Mouse (Mus musculus): ENCODE data around the gene Cggbp1. TPM values are rescaled to one million over a fixed set of nuclear protein-coding genes. Genes with fewer than 3 reads are reported as not detected.

Cggbp1 gene
- total RNA-seq, 2 experiments from 2014 or later = 55.6 to 60.0 TPM

DNA sequence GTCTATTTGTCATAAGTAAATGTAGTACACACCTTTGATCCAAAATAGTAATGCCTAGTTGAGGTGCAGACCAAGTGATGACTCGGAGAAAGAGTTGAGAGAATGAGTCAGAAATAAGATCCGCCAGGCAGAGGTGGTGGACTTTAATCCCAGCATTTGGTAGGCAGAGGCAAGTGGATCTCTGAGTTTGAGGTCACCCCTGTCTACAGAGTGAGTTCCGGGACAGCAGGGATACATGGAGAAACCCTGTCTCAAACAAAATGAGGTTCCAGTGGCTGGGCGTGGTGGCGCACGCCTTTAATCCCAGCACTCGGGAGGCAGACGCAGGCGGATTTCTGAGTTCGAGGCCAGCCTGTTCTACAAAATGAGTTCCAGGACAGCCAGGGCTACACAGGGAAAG is 23.6 kb downstream of the Cggbp1 start:
- no peak overlapping the region for H3K4me3 ChIP-seq
- no peak overlapping the region for H3K27ac ChIP-seq
- TF ChIP-seq CTCF (IDR thresholded peaks at IDR 0.05) = no peak
- no peak for DNase-seq (ENCODE audit: extremely low spot score in 1 of 2, low spot score in 2 of 2)
- intact Hi-C loops (cut with DNase I) = no loop called here

DNA sequence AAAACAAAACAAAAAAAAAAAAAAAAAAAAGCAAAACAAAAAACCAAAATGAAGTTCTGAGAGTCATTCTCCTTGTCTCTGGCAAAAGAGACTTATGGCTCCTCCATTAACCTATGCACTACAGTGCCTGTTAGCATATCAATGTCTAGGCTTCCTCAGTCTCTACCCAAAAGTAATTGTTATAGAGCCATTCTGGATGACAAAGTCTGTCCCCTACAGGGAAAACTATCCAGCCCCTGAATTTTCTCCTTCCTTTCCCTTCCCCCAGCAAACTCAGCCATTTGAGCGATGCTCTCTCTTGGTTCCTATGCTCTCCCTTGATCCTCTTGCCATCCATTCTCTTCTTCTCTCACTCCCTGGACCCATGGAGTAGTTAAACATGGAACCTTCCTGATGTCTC is 24.0 kb downstream of the Cggbp1 start:
- Histone ChIP-seq H3K27ac (no peak overlapping the region), H3K4me3 (no peak overlapping the region)
- intact Hi-C loops (cut with DNase I) = no loop called here
- TF ChIP-seq CTCF (IDR thresholded peaks at IDR 0.05) = no peak
- no peak for DNase-seq (ENCODE audit: extremely low spot score in 1 of 2, low spot score in 2 of 2)

GRCm38 (mm10) chr16:64876631-64877265 is 25.0 kb downstream of the Cggbp1 start:
- no peak for DNase-seq (ENCODE audit: extremely low spot score in 1 of 2, low spot score in 2 of 2)
- intact Hi-C loops (cut with DNase I) = no loop called here
- no peak for TF ChIP-seq CTCF (IDR thresholded peaks at IDR 0.05)
- H3K27ac ChIP-seq = no peak overlapping the region
- H3K4me3 ChIP-seq = no peak overlapping the region

DNA sequence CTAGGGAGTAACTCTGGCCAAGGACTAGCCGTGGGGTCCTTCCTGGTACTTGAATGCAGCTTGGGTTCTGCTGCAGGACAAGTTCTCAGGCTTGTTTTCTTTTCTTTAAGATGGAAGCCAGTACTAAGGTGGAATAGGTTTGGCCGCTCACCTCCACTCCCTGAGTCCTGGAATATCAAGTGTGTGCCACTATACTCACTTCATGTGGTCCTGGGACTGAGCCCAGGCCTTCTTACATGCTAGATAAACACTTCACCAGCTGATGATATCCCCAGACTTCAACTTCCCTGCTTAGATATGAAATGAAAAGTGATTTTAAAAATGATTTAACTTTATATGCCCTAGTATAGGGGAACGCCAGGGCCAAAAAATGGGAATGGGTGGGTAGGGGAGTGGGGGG is 25.5 kb downstream of the Cggbp1 start:
- DNase-seq (ENCODE audit: extremely low spot score in 1 of 2, low spot score in 2 of 2) = no peak
- intact Hi-C loops (cut with DNase I) = no loop called here
- no peak overlapping the region for H3K4me3 ChIP-seq
- H3K27ac ChIP-seq = no peak overlapping the region
- TF ChIP-seq CTCF (IDR thresholded peaks at IDR 0.05) = no peak

DNA sequence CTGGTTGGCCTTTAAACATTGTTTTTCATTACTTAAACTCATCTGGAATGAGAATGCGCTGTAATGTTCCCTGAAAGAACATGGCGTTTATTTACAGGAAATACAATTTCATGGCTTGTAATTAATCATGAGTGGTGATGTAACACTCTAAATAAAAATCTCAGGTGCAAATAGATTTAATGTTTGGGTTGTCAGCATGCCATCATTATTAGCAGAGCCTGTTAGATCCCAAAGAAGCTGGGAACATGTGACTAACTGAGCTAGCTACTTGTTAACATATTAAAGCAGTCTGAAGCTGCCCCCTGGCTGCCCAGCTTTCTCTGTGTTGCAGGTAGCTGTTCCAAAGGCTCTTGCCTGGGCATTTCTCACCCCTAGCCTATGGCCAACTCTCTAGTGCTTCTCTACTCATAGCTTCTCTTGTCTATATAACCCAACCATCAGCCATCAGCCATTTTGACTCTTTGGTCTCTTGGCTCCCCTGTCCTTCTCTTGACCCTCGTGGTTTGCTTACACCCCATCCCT is 26.9 kb downstream of the Cggbp1 start:
- no peak for DNase-seq (ENCODE audit: extremely low spot score in 1 of 2, low spot score in 2 of 2)
- no peak for TF ChIP-seq CTCF (IDR thresholded peaks at IDR 0.05)
- intact Hi-C loops (cut with DNase I) = no loop called here
- Histone ChIP-seq H3K4me3 (no peak overlapping the region), H3K27ac (no peak overlapping the region)

- no peak for TF ChIP-seq CTCF (IDR thresholded peaks at IDR 0.05)
- intact Hi-C loops (cut with DNase I) = no loop called here
- no peak for DNase-seq (ENCODE audit: extremely low spot score in 1 of 2, low spot score in 2 of 2)
- H3K4me3 ChIP-seq = no peak overlapping the region
- H3K27ac ChIP-seq = no peak overlapping the region
These were observed 27.9 kb downstream of the Cggbp1 start for GRCm38 (mm10) chr16:64879735-64880134.

- intact Hi-C loops (cut with DNase I) = no loop called here
- no peak overlapping the region for H3K27ac ChIP-seq
- no peak for TF ChIP-seq CTCF (IDR thresholded peaks at IDR 0.05)
- H3K4me3 ChIP-seq = no peak overlapping the region
- DNase-seq (ENCODE audit: extremely low spot score in 1 of 2, low spot score in 2 of 2) = no peak
These were observed 29.2 kb downstream of the Cggbp1 start for GRCm38 (mm10) chr16:64880986-64881385.

- Histone ChIP-seq H3K4me3 (no peak overlapping the region), H3K27ac (no peak overlapping the region)
- DNase-seq (ENCODE audit: extremely low spot score in 1 of 2, low spot score in 2 of 2) = no peak
- intact Hi-C loops (cut with DNase I) = no loop called here
- TF ChIP-seq CTCF (IDR thresholded peaks at IDR 0.05) = no peak
These were observed 29.6 kb downstream of the Cggbp1 start for GRCm38 (mm10) chr16:64881442-64881841.

DNA sequence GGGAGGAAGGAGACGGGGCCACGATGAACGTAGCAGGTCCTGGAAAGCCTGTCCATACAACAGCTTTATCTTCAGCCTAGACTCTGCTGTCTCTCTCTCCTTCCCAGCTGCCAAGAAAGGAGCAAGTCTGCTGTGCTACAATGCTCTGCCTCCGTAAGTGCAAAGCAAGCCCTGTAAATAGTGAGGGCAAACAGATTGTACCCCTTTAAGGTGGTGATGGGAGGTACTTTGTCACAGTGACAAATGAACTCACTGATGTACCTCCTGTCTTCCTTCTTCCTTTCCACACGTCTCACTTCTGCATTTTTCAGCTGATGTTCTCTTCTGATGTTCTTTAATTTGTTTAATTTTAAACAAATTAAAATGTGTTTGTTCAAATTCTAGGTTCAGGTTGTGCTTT is 32.1 kb downstream of the Cggbp1 start:
- Histone ChIP-seq H3K27ac (no peak overlapping the region), H3K4me3 (no peak overlapping the region)
- DNase-seq (ENCODE audit: extremely low spot score in 1 of 2, low spot score in 2 of 2) = no peak
- intact Hi-C loops (cut with DNase I) = no loop called here
- TF ChIP-seq CTCF (IDR thresholded peaks at IDR 0.05) = no peak

DNA sequence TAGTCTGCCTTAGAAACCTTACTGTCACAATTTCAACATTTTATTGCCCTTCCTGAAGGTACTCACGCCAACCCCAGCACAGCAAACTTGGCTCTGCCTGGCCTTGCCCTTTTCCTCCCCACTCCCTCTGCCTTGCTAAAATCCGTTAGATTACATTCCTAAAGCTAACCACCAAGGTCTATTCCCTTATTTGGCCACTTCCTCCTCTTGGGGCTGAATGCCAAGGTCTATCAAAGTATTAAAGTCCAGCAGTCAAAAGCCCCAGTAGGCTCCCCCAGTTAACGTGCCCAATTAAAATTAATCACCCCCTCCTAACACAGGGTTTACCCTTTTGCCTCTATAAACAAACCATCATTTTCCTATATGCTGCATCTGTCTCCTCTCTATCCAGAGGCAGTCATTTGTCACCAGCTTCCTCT is 32.6 kb downstream of the Cggbp1 start:
- no peak overlapping the region for H3K27ac ChIP-seq
- intact Hi-C loops (cut with DNase I) = no loop called here
- TF ChIP-seq CTCF (IDR thresholded peaks at IDR 0.05) = no peak
- H3K4me3 ChIP-seq = no peak overlapping the region
- no peak for DNase-seq (ENCODE audit: extremely low spot score in 1 of 2, low spot score in 2 of 2)

DNA sequence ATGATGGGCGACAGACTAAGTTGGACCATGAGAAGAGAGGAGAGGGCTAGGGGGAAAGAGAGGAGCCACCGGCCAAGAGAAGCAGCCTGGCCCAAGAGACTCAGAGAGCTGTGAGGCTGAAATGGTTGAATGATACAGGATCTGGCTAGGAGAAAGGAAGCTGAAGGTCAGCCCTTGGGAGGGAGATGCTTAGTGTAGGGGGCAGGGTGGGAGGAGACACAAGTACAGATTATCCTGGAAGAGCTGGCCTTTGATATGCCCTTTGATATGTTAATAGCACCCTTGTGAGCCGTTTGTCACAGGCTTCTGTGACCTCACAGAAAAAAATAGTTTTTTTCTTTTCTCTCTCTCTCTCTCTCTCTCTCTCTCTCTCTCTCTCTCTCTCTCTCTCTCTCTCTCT is 33.3 kb downstream of the Cggbp1 start:
- no peak for DNase-seq (ENCODE audit: extremely low spot score in 1 of 2, low spot score in 2 of 2)
- intact Hi-C loops (cut with DNase I) = no loop called here
- no peak overlapping the region for H3K27ac ChIP-seq
- no peak overlapping the region for H3K4me3 ChIP-seq
- no peak for TF ChIP-seq CTCF (IDR thresholded peaks at IDR 0.05)

- Histone ChIP-seq H3K27ac (no peak overlapping the region), H3K4me3 (no peak overlapping the region)
- DNase-seq (ENCODE audit: extremely low spot score in 1 of 2, low spot score in 2 of 2) = no peak
- intact Hi-C loops (cut with DNase I) = no loop called here
- TF ChIP-seq CTCF (IDR thresholded peaks at IDR 0.05) = no peak
These were observed 33.8 kb downstream of the Cggbp1 start for GRCm38 (mm10) chr16:64885547-64885946.

GRCm38 (mm10) chr16:64889496-64889895 is 37.7 kb downstream of the Cggbp1 start:
- no peak for DNase-seq (ENCODE audit: extremely low spot score in 1 of 2, low spot score in 2 of 2)
- no peak for TF ChIP-seq CTCF (IDR thresholded peaks at IDR 0.05)
- no peak overlapping the region for H3K4me3 ChIP-seq
- H3K27ac ChIP-seq = no peak overlapping the region
- intact Hi-C loops (cut with DNase I) = no loop called here

All from left cerebral cortex, adult 2 months (tissue).